Mouse (Mus musculus): ENCODE measurements around the gene Grm4. TPM values are rescaled to one million over a fixed set of nuclear protein-coding genes. Genes with fewer than 3 reads are reported as not detected.

The Grm4 gene
- total RNA-seq, 2 experiments from 2014 or later = not detected

GRCm38 (mm10) chr17:27501331-27502251 lies 19.6 kb downstream of the Grm4 start:
- no peak for ATAC-seq (replicated peaks; ENCODE audit: low FRiP score, low TSS enrichment, poor library complexity, severe bottlenecking)

- ATAC-seq (replicated peaks; ENCODE audit: low FRiP score, low TSS enrichment, poor library complexity, severe bottlenecking) = no peak
These were observed 20.4 kb downstream of the Grm4 start for GRCm38 (mm10) chr17:27500811-27501210.

- no peak for ATAC-seq (replicated peaks; ENCODE audit: low FRiP score, low TSS enrichment, poor library complexity, severe bottlenecking)
These were observed 22.1 kb downstream of the Grm4 start for GRCm38 (mm10) chr17:27499080-27499479.

GRCm38 (mm10) chr17:27497798-27498197 lies 23.4 kb downstream of the Grm4 start:
- ATAC-seq (replicated peaks; ENCODE audit: low FRiP score, low TSS enrichment, poor library complexity, severe bottlenecking) = no peak

- ATAC-seq (replicated peaks; ENCODE audit: low FRiP score, low TSS enrichment, poor library complexity, severe bottlenecking) = no peak
These were observed 26.1 kb downstream of the Grm4 start for GRCm38 (mm10) chr17:27495008-27495540.

- no peak for ATAC-seq (replicated peaks; ENCODE audit: low FRiP score, low TSS enrichment, poor library complexity, severe bottlenecking)
These were observed 27.2 kb downstream of the Grm4 start for GRCm38 (mm10) chr17:27493969-27494368.

GRCm38 (mm10) chr17:27493389-27493788 lies 27.8 kb downstream of the Grm4 start:
- ATAC-seq (replicated peaks; ENCODE audit: low FRiP score, low TSS enrichment, poor library complexity, severe bottlenecking) = no peak

GRCm38 (mm10) chr17:27488173-27488823 lies 32.9 kb downstream of the Grm4 start:
- ATAC-seq (replicated peaks; ENCODE audit: low FRiP score, low TSS enrichment, poor library complexity, severe bottlenecking) = no peak

- no peak for ATAC-seq (replicated peaks; ENCODE audit: low FRiP score, low TSS enrichment, poor library complexity, severe bottlenecking)
These were observed 35.3 kb downstream of the Grm4 start for GRCm38 (mm10) chr17:27485940-27486339.

- ATAC-seq (replicated peaks; ENCODE audit: low FRiP score, low TSS enrichment, poor library complexity, severe bottlenecking) = no peak
These were observed 37.6 kb downstream of the Grm4 start for GRCm38 (mm10) chr17:27483571-27483970.

GRCm38 (mm10) chr17:27480143-27481103 lies 40.8 kb downstream of the Grm4 start:
- ATAC-seq (replicated peaks; ENCODE audit: low FRiP score, low TSS enrichment, poor library complexity, severe bottlenecking) = peak; percentile 53

- ATAC-seq (replicated peaks; ENCODE audit: low FRiP score, low TSS enrichment, poor library complexity, severe bottlenecking) = no peak
These were observed 45.6 kb downstream of the Grm4 start for GRCm38 (mm10) chr17:27475650-27476049.

GRCm38 (mm10) chr17:27466620-27467019 lies 54.6 kb downstream of the Grm4 start:
- peak; percentile 61; the same call in 1 of the 2 replicates for ATAC-seq (replicated peaks; ENCODE audit: low FRiP score, low TSS enrichment, poor library complexity, severe bottlenecking)

GRCm38 (mm10) chr17:27465924-27466323 lies 55.3 kb downstream of the Grm4 start:
- ATAC-seq (replicated peaks; ENCODE audit: low FRiP score, low TSS enrichment, poor library complexity, severe bottlenecking) = no peak

GRCm38 (mm10) chr17:27464327-27464962 lies 56.8 kb downstream of the Grm4 start:
- no peak for ATAC-seq (replicated peaks; ENCODE audit: low FRiP score, low TSS enrichment, poor library complexity, severe bottlenecking)

GRCm38 (mm10) chr17:27459979-27460378 lies 61.2 kb downstream of the Grm4 start:
- ATAC-seq (replicated peaks; ENCODE audit: low FRiP score, low TSS enrichment, poor library complexity, severe bottlenecking) = no peak

GRCm38 (mm10) chr17:27459241-27459640 lies 62.0 kb downstream of the Grm4 start:
- ATAC-seq (replicated peaks; ENCODE audit: low FRiP score, low TSS enrichment, poor library complexity, severe bottlenecking) = no peak

GRCm38 (mm10) chr17:27457863-27458494 lies 63.2 kb downstream of the Grm4 start:
- ATAC-seq (replicated peaks; ENCODE audit: low FRiP score, low TSS enrichment, poor library complexity, severe bottlenecking) = no peak
